Mouse (Mus musculus): ENCODE data around the gene Pard3b. TPM values are rescaled to one million over a fixed set of nuclear protein-coding genes. Genes with fewer than 3 reads are reported as not detected.

Pard3b gene
- polyA plus RNA-seq, 1 experiment from 2014 or later = 15.4 TPM

GRCm38 (mm10) chr1:62394555-62394954, 755.9 kb downstream of the Pard3b start:
- H3K27me3 ChIP-seq (ENCODE audit: control insufficient read depth, insufficient read depth, low read length) = no peaks in the 10 kb centered on the region
- DNase-seq (ENCODE audit: low spot score) (no peak), ATAC-seq (replicated peaks; ENCODE audit: low FRiP score) (no peak)
- no peak overlapping the region for H3K4me2 ChIP-seq (ENCODE audit: low read depth, low read length, severe bottlenecking)
- H3K9me3 ChIP-seq (ENCODE audit: control insufficient read depth, low read length) = no peaks in the 10 kb centered on the region
- WGBS = 88% methylated on average over 3 of the region's 3 CpGs
- no peaks in the 10 kb centered on the region for H3K36me3 ChIP-seq (ENCODE audit: control insufficient read depth, insufficient read depth, low read length)
- H3K9ac ChIP-seq (ENCODE audit: low read length) = no peak overlapping the region
- no peaks in the 10 kb centered on the region for H3K4me1 ChIP-seq (replicated peaks; ENCODE audit: control insufficient read depth, insufficient read depth, low read length)
- H3K4me3 ChIP-seq (ENCODE audit: low read depth, low read length) = no peak overlapping the region
- H3K27ac ChIP-seq (ENCODE audit: low read depth, low read length) = no peak overlapping the region

GRCm38 (mm10) chr1:62398261-62398660, 759.6 kb downstream of the Pard3b start:
- WGBS = 21% methylated on average over 3 of the region's 3 CpGs
- H3K27me3 ChIP-seq (ENCODE audit: control insufficient read depth, insufficient read depth, low read length) = no peaks in the 10 kb centered on the region
- H3K4me1 ChIP-seq (replicated peaks; ENCODE audit: control insufficient read depth, insufficient read depth, low read length) = no peaks in the 10 kb centered on the region
- DNase-seq (ENCODE audit: low spot score) (no peak), ATAC-seq (replicated peaks; ENCODE audit: low FRiP score) (no peak)
- H3K36me3 ChIP-seq (ENCODE audit: control insufficient read depth, insufficient read depth, low read length) = no peaks in the 10 kb centered on the region
- no peak overlapping the region for H3K27ac ChIP-seq (ENCODE audit: low read depth, low read length)
- H3K4me3 ChIP-seq (ENCODE audit: low read depth, low read length) = no peak overlapping the region
- no peak overlapping the region for H3K9ac ChIP-seq (ENCODE audit: low read length)
- no peaks in the 10 kb centered on the region for H3K9me3 ChIP-seq (ENCODE audit: control insufficient read depth, low read length)
- H3K4me2 ChIP-seq (ENCODE audit: low read depth, low read length, severe bottlenecking) = no peak overlapping the region

- no peak overlapping the region for H3K9ac ChIP-seq (ENCODE audit: low read length)
- ATAC-seq (replicated peaks; ENCODE audit: low FRiP score) = no peak
- no peak overlapping the region for H3K27ac ChIP-seq (ENCODE audit: low read depth, low read length)
- no peaks in the 10 kb centered on the region for H3K27me3 ChIP-seq (ENCODE audit: control insufficient read depth, insufficient read depth, low read length)
- no peak overlapping the region for H3K4me3 ChIP-seq (ENCODE audit: low read depth, low read length)
- H3K4me1 ChIP-seq (replicated peaks; ENCODE audit: control insufficient read depth, insufficient read depth, low read length) = no peaks in the 10 kb centered on the region
- H3K36me3 ChIP-seq (ENCODE audit: control insufficient read depth, insufficient read depth, low read length) = no peaks in the 10 kb centered on the region
- H3K4me2 ChIP-seq (ENCODE audit: low read depth, low read length, severe bottlenecking) = no peak overlapping the region
- H3K9me3 ChIP-seq (ENCODE audit: control insufficient read depth, low read length) = no peaks in the 10 kb centered on the region
- DNase-seq (ENCODE audit: low spot score) = no peak
- WGBS = 82% methylated on average over 4 of the region's 4 CpGs
Observed at GRCm38 (mm10) chr1:62398738-62399137, 760.1 kb downstream of the Pard3b start.

- ATAC-seq (replicated peaks; ENCODE audit: low FRiP score) (no peak), DNase-seq (ENCODE audit: low spot score) (no peak)
- H3K36me3 ChIP-seq (ENCODE audit: control insufficient read depth, insufficient read depth, low read length) = no peaks in the 10 kb centered on the region
- H3K4me2 ChIP-seq (ENCODE audit: low read depth, low read length, severe bottlenecking) = no peak overlapping the region
- H3K27ac ChIP-seq (ENCODE audit: low read depth, low read length) = no peak overlapping the region
- WGBS = 65% methylated on average over 8 of the region's 8 CpGs
- no peak overlapping the region for H3K4me3 ChIP-seq (ENCODE audit: low read depth, low read length)
- H3K27me3 ChIP-seq (ENCODE audit: control insufficient read depth, insufficient read depth, low read length) = no peaks in the 10 kb centered on the region; the same call in 1 of the 2 replicates
- no peaks in the 10 kb centered on the region for H3K4me1 ChIP-seq (replicated peaks; ENCODE audit: control insufficient read depth, insufficient read depth, low read length)
- H3K9ac ChIP-seq (ENCODE audit: low read length) = no peak overlapping the region
- no peaks in the 10 kb centered on the region for H3K9me3 ChIP-seq (ENCODE audit: control insufficient read depth, low read length)
Observed at GRCm38 (mm10) chr1:62405061-62405460, 766.4 kb downstream of the Pard3b start.

- DNase-seq (ENCODE audit: low spot score) = no peak
- Histone ChIP-seq H3K9ac (ENCODE audit: low read length) (no peak overlapping the region), H3K9me3 (ENCODE audit: control insufficient read depth, low read length) (no peaks in the 10 kb centered on the region), H3K4me1 (replicated peaks; ENCODE audit: control insufficient read depth, insufficient read depth, low read length) (no peaks in the 10 kb centered on the region), H3K4me2 (ENCODE audit: low read depth, low read length, severe bottlenecking) (no peak overlapping the region), H3K36me3 (ENCODE audit: control insufficient read depth, insufficient read depth, low read length) (no peaks in the 10 kb centered on the region), H3K27me3 (ENCODE audit: control insufficient read depth, insufficient read depth, low read length) (no peaks in the 10 kb centered on the region; the same call in 1 of the 2 replicates), H3K4me3 (ENCODE audit: low read depth, low read length) (no peak overlapping the region), H3K27ac (ENCODE audit: low read depth, low read length) (no peak overlapping the region)
- WGBS = 47% methylated on average over 2 of the region's 2 CpGs
- no peak for ATAC-seq (replicated peaks; ENCODE audit: low FRiP score)
Observed at GRCm38 (mm10) chr1:62411368-62411767, 772.7 kb downstream of the Pard3b start.

- Histone ChIP-seq H3K27me3 (ENCODE audit: control insufficient read depth, insufficient read depth, low read length) (no peaks in the 10 kb centered on the region; the same call in 1 of the 2 replicates), H3K9ac (ENCODE audit: low read length) (no peak overlapping the region), H3K36me3 (ENCODE audit: control insufficient read depth, insufficient read depth, low read length) (no peaks in the 10 kb centered on the region), H3K9me3 (ENCODE audit: control insufficient read depth, low read length) (no peaks in the 10 kb centered on the region), H3K4me2 (ENCODE audit: low read depth, low read length, severe bottlenecking) (no peak overlapping the region), H3K27ac (ENCODE audit: low read depth, low read length) (no peak overlapping the region), H3K4me3 (ENCODE audit: low read depth, low read length) (no peak overlapping the region), H3K4me1 (replicated peaks; ENCODE audit: control insufficient read depth, insufficient read depth, low read length) (no peaks in the 10 kb centered on the region)
- no peak for DNase-seq (ENCODE audit: low spot score)
- WGBS = 80% methylated on average over 4 of the region's 4 CpGs
- no peak for ATAC-seq (replicated peaks; ENCODE audit: low FRiP score)
Observed at GRCm38 (mm10) chr1:62412019-62412418, 773.4 kb downstream of the Pard3b start.

- no peaks in the 10 kb centered on the region; the same call in 1 of the 2 replicates for H3K27me3 ChIP-seq (ENCODE audit: control insufficient read depth, insufficient read depth, low read length)
- no peaks in the 10 kb centered on the region for H3K4me1 ChIP-seq (replicated peaks; ENCODE audit: control insufficient read depth, insufficient read depth, low read length)
- DNase-seq (ENCODE audit: low spot score) (no peak), ATAC-seq (replicated peaks; ENCODE audit: low FRiP score) (no peak)
- no peak overlapping the region for H3K27ac ChIP-seq (ENCODE audit: low read depth, low read length)
- no peaks in the 10 kb centered on the region for H3K9me3 ChIP-seq (ENCODE audit: control insufficient read depth, low read length)
- H3K4me2 ChIP-seq (ENCODE audit: low read depth, low read length, severe bottlenecking) = no peak overlapping the region
- H3K9ac ChIP-seq (ENCODE audit: low read length) = no peak overlapping the region
- H3K36me3 ChIP-seq (ENCODE audit: control insufficient read depth, insufficient read depth, low read length) = no peaks in the 10 kb centered on the region
- 89% methylated on average over 3 of the region's 3 CpGs for WGBS
- H3K4me3 ChIP-seq (ENCODE audit: low read depth, low read length) = no peak overlapping the region
Observed at GRCm38 (mm10) chr1:62412988-62413387, 774.4 kb downstream of the Pard3b start.

GRCm38 (mm10) chr1:62414521-62414920, 775.9 kb downstream of the Pard3b start:
- H3K4me3 ChIP-seq (ENCODE audit: low read depth, low read length) = no peak overlapping the region
- ATAC-seq (replicated peaks; ENCODE audit: low FRiP score) = no peak

GRCm38 (mm10) chr1:62416627-62417374, 778.2 kb downstream of the Pard3b start:
- H3K4me1 ChIP-seq (replicated peaks; ENCODE audit: control insufficient read depth, insufficient read depth, low read length) = no peaks in the 10 kb centered on the region
- no peak overlapping the region for H3K27ac ChIP-seq (ENCODE audit: low read depth, low read length)
- no peak overlapping the region for H3K4me3 ChIP-seq (ENCODE audit: low read depth, low read length)
- no peak overlapping the region for H3K4me2 ChIP-seq (ENCODE audit: low read depth, low read length, severe bottlenecking)
- no peaks in the 10 kb centered on the region for H3K27me3 ChIP-seq (ENCODE audit: control insufficient read depth, insufficient read depth, low read length)
- ATAC-seq (replicated peaks; ENCODE audit: low FRiP score) (no peak), DNase-seq (ENCODE audit: low spot score) (no peak)
- no peak overlapping the region for H3K9ac ChIP-seq (ENCODE audit: low read length)
- no peaks in the 10 kb centered on the region for H3K9me3 ChIP-seq (ENCODE audit: control insufficient read depth, low read length)
- no peaks in the 10 kb centered on the region for H3K36me3 ChIP-seq (ENCODE audit: control insufficient read depth, insufficient read depth, low read length)
- WGBS = 82% methylated on average over 10 of the region's 10 CpGs

More at GRCm38 (mm10) chr1:62414521-62414920, 775.9 kb downstream of the Pard3b start:
- 86% methylated on average over 6 of the region's 6 CpGs for WGBS
- H3K27ac ChIP-seq (ENCODE audit: low read depth, low read length) = no peak overlapping the region
- H3K9ac ChIP-seq (ENCODE audit: low read length) = no peak overlapping the region
- no peaks in the 10 kb centered on the region; the same call in 1 of the 2 replicates for H3K27me3 ChIP-seq (ENCODE audit: control insufficient read depth, insufficient read depth, low read length)
- H3K4me2 ChIP-seq (ENCODE audit: low read depth, low read length, severe bottlenecking) = no peak overlapping the region
- no peak for DNase-seq (ENCODE audit: low spot score)
- no peaks in the 10 kb centered on the region for H3K36me3 ChIP-seq (ENCODE audit: control insufficient read depth, insufficient read depth, low read length)
- H3K4me1 ChIP-seq (replicated peaks; ENCODE audit: control insufficient read depth, insufficient read depth, low read length) = no peaks in the 10 kb centered on the region
- H3K9me3 ChIP-seq (ENCODE audit: control insufficient read depth, low read length) = no peaks in the 10 kb centered on the region

Data from forebrain, embryonic 11.5 days (tissue).